In genomic region chr5:135794859-135795181, GRCm38 (mm10) we compare ENCODE assay signal across 9 mouse cellular contexts. TPM values are rescaled to one million over a fixed set of nuclear protein-coding genes. Genes with fewer than 3 reads are reported as not detected.
A peak's percentile ranks its signal among the peaks of the same experiment; 100 is the strongest.
DNase-seq lines count a peak whose midpoint lies in the region; ATAC-seq and TF ChIP-seq lines count a peak whose summit lies in the region.
"Had no signal": no experiment of that assay in that cellular context is flagged by ENCODE, and none has a peak within 500 bp of the region (broad histone marks: within the 10 kb centered on the region; RNA-seq: fewer than 3 reads in every experiment).

No protein-coding gene starts in this region.

- dilution Hi-C loops in CH12.LX (cut with MboI; ENCODE audit: extremely low pct_ligation_motif_present, extremely low pct_unique_long_range_greater_than_20kb, low sequenced_read_pairs) = no loop called here

- no peak for TF ChIP-seq EP300 in CH12.LX (IDR thresholded peaks at IDR 0.05; ENCODE audit: low read length)
- TF ChIP-seq EP300 in liver, postnatal 0 days (IDR thresholded peaks at IDR 0.05; ENCODE audit: low read depth) = no peak

- peak overlapping the region; percentile 81 for H3K27ac ChIP-seq in heart, embryonic 10.5 days
- H3K27ac ChIP-seq in CH12.LX (ENCODE audit: insufficient read depth, low read depth) = peak overlapping the region; percentile 72; the same call in 1 of the 2 replicates
- H3K27ac ChIP-seq in hindbrain, embryonic 11.5 days (ENCODE audit: low read depth, low read length) = peak overlapping the region; percentile 86
- H3K27ac ChIP-seq in liver, postnatal 0 days (ENCODE audit: low read depth) = no peak overlapping the region

- no peak for TF ChIP-seq RAD21 in CH12.LX (IDR thresholded peaks at IDR 0.05; ENCODE audit: low read depth, low read length)

- no peaks in the 10 kb centered on the region for H3K27me3 ChIP-seq in heart, embryonic 10.5 days (ENCODE audit: insufficient read depth, poor library complexity, severe bottlenecking)
- H3K27me3 ChIP-seq in CH12.LX (replicated peaks) = peaks cover 20% of the 10 kb centered on the region
- no peaks in the 10 kb centered on the region for H3K27me3 ChIP-seq in hindbrain, embryonic 11.5 days (ENCODE audit: control insufficient read depth, insufficient read depth, low read length)
- H3K27me3 ChIP-seq in liver, postnatal 0 days (ENCODE audit: insufficient read depth, low read length) = no peaks in the 10 kb centered on the region

- H3K4me2 ChIP-seq in CH12.LX (ENCODE audit: insufficient read depth, low read depth, poor library complexity, severe bottlenecking) = peak overlapping the region; percentile 62
- H3K4me2 ChIP-seq in hindbrain, embryonic 11.5 days (replicated peaks; ENCODE audit: low read depth, low read length) = 0 out of 2 replicates have a peak overlapping the region, but pooled peaks have one; percentile 31
- peak overlapping the region; percentile 60 for H3K4me2 ChIP-seq in liver, postnatal 0 days (ENCODE audit: low read depth, low read length)

- intact Hi-C loops in heart, postnatal 25 days (cut with DNase I) = loop anchor here (1.0 kb wide), 1 partner anchor 60 kb away; no protein-coding TSS in a partner anchor
- intact Hi-C loops in left cerebral cortex, postnatal 10 days (cut with DNase I) = loop anchor here (2.0 kb wide), 1 partner anchor 60 kb away; no protein-coding TSS in a partner anchor

- no peaks in the 10 kb centered on the region for H3K79me2 ChIP-seq in CH12.LX (replicated peaks; ENCODE audit: control insufficient read depth, extremely low read depth, insufficient read depth, poor library complexity, severe bottlenecking)

- TF ChIP-seq POLR2A in CH12.LX (IDR thresholded peaks at IDR 0.05; ENCODE audit: low read depth, low read length) = no peak

- no peak for DNase-seq in heart, embryonic 10.5 days (ENCODE audit: low spot score)
- no peak for DNase-seq in heart, postnatal 25 days (ENCODE audit: low spot score)
- no peak for DNase-seq in CH12.LX (ENCODE audit: extremely low read depth)
- DNase-seq in hindbrain, embryonic 11.5 days (ENCODE audit: low spot score) = no peak
- DNase-seq in liver, postnatal 0 days = no peak
- DNase-seq in ovary, postnatal 10 days (ENCODE audit: low spot score) = no peak
- DNase-seq in left cerebral cortex, postnatal 10 days (ENCODE audit: extremely low spot score in 1 of 2, low spot score in 2 of 2) = no peak
- no peak for DNase-seq in kidney, postnatal 14 days

- no peak; the same call in 1 of the 2 replicates for ATAC-seq in hindbrain, embryonic 11.5 days (ENCODE audit: low FRiP score)
- ATAC-seq in liver, postnatal 0 days = no peak

- no peak overlapping the region; the same call in 1 of the 2 replicates for H3K9ac ChIP-seq in CH12.LX (ENCODE audit: insufficient read depth, low read depth)
- H3K9ac ChIP-seq in hindbrain, embryonic 11.5 days (ENCODE audit: low read depth, low read length) = peak overlapping the region; percentile 45; the same call in 1 of the 2 replicates
- peak overlapping the region; percentile 23; the same call in 1 of the 2 replicates for H3K9ac ChIP-seq in liver, postnatal 0 days (replicated peaks)

- in situ Hi-C loops in CH12.LX (cut with MboI; ENCODE audit: low pct_ligation_motif_present, low pct_unique_long_range_greater_than_20kb, low sequenced_read_pairs) = loop anchor here (5.0 kb wide), 1 partner anchor 52 kb away; no protein-coding TSS in a partner anchor

- H3K4me3 ChIP-seq in heart, embryonic 10.5 days = peak overlapping the region; percentile 52
- peak overlapping the region in 2 of 3 experiments; percentile 34 to 47 for H3K4me3 ChIP-seq in CH12.LX (replicated peaks in 1 of 3; ENCODE audit: low read depth in 2 of 3, low read length in 2 of 3, poor library complexity in 1 of 3)
- no peak overlapping the region for H3K4me3 ChIP-seq in hindbrain, embryonic 11.5 days (ENCODE audit: low read depth, low read length)
- peak overlapping the region; percentile 21; the same call in 1 of the 2 replicates for H3K4me3 ChIP-seq in liver, postnatal 0 days (ENCODE audit: low read depth, low read length)

- 12% methylated on average over 5 of the region's 5 CpGs for WGBS in heart, embryonic 10.5 days
- WGBS in hindbrain, embryonic 11.5 days = 10% methylated on average over 5 of the region's 5 CpGs
- WGBS in liver, postnatal 0 days (ENCODE audit: insufficient replicate concordance) = 17% methylated on average over 5 of the region's 5 CpGs

- H3K9me3 ChIP-seq in heart, embryonic 10.5 days = no peaks in the 10 kb centered on the region
- no peaks in the 10 kb centered on the region for H3K9me3 ChIP-seq in CH12.LX (replicated peaks; ENCODE audit: low read length)
- H3K9me3 ChIP-seq in hindbrain, embryonic 11.5 days (ENCODE audit: control insufficient read depth, low read length) = no peaks in the 10 kb centered on the region
- H3K9me3 ChIP-seq in liver, postnatal 0 days (ENCODE audit: low read length) = no peaks in the 10 kb centered on the region

- no peak for TF ChIP-seq CTCF in CH12.LX (conservative IDR thresholded peaks at IDR 0.05 in 1 of 2, IDR thresholded peaks at IDR 0.05 in 1 of 2; ENCODE audit: low read depth in 2 of 2, low read length in 2 of 2)
- TF ChIP-seq CTCF in liver, postnatal 0 days (IDR thresholded peaks at IDR 0.05; ENCODE audit: low read depth) = no peak

- H3K36me3 ChIP-seq in heart, embryonic 10.5 days = peaks cover 25% of the 10 kb centered on the region
- H3K36me3 ChIP-seq in CH12.LX (replicated peaks in 1 of 2; ENCODE audit: control insufficient read depth in 1 of 2, insufficient read depth in 1 of 2, low read length in 1 of 2) = peaks cover 21 to 27% of the 10 kb centered on the region in 2 experiments
- peaks cover 4% of the 10 kb centered on the region for H3K36me3 ChIP-seq in hindbrain, embryonic 11.5 days (ENCODE audit: control insufficient read depth, insufficient read depth, low read length)
- peaks cover 18% of the 10 kb centered on the region for H3K36me3 ChIP-seq in liver, postnatal 0 days (replicated peaks; ENCODE audit: insufficient read depth, low read length)

- H3K4me1 ChIP-seq in heart, embryonic 10.5 days = peaks cover 13% of the 10 kb centered on the region
- peaks cover 4 to 24% of the 10 kb centered on the region in 2 experiments for H3K4me1 ChIP-seq in CH12.LX (ENCODE audit: control insufficient read depth in 1 of 2, insufficient read depth in 2 of 2)
- H3K4me1 ChIP-seq in hindbrain, embryonic 11.5 days (replicated peaks; ENCODE audit: control insufficient read depth, insufficient read depth, low read length) = peaks cover 7% of the 10 kb centered on the region; the same call in 1 of the 2 replicates
- no peaks in the 10 kb centered on the region for H3K4me1 ChIP-seq in liver, postnatal 0 days (ENCODE audit: insufficient read depth)

TF ChIP-seq in CH12.LX, 34 proteins besides CTCF, POLR2A, EP300 and RAD21:
- TF ChIP-seq GABPA (IDR thresholded peaks at IDR 0.05; ENCODE audit: insufficient replicate concordance, low read depth, low read length) = no peak
- no peak for TF ChIP-seq PAX5 (IDR thresholded peaks at IDR 0.05; ENCODE audit: low read length)
- no peak for TF ChIP-seq MAFK (IDR thresholded peaks at IDR 0.05; ENCODE audit: insufficient replicate concordance, low read length)
- TF ChIP-seq MAZ (IDR thresholded peaks at IDR 0.05; ENCODE audit: low read depth, low read length) = no peak
- no peak for TF ChIP-seq CHD1 (IDR thresholded peaks at IDR 0.05; ENCODE audit: low read depth, low read length)
- no peak for TF ChIP-seq HCFC1 (IDR thresholded peaks at IDR 0.05; ENCODE audit: low read depth, low read length)
- no peak for TF ChIP-seq RCOR1 (conservative IDR thresholded peaks at IDR 0.05; ENCODE audit: low read depth, low read length)
- no peak for TF ChIP-seq CHD2 (IDR thresholded peaks at IDR 0.05; ENCODE audit: low read length)
- TF ChIP-seq IRF4 (IDR thresholded peaks at IDR 0.05; ENCODE audit: low read depth, low read length) = no peak
- no peak for TF ChIP-seq MEF2A (IDR thresholded peaks at IDR 0.05; ENCODE audit: borderline replicate concordance, low read depth, low read length)
- no peak for TF ChIP-seq UBTF (IDR thresholded peaks at IDR 0.05; ENCODE audit: low read depth, low read length)

RNA-seq across cellular contexts. Expression of gene Srrm3, which starts 11.9 kb away (rescaled TPM):
- 0.26 TPM in 1 of 2 replicates, not detected in the other for polyA plus RNA-seq in heart, embryonic 10.5 days (2016; fragmentation: Nextera tagmentation; extraction: Ambion mirVana)
- not detected for total RNA-seq in heart, postnatal 25 days (2021)
- not detected in 2 replicates for total RNA-seq in CH12.LX (2012; rRNA removed)
- total RNA-seq in CH12.LX (2014; rRNA removed) = not detected in 2 replicates
- not detected in 2 replicates for polyA plus RNA-seq in CH12.LX (2012; ENCODE audit: insufficient read length, low read depth)
- 33.2 and 39.8 TPM in 2 replicates for polyA plus RNA-seq in hindbrain, embryonic 11.5 days (2014; fragmentation: Nextera tagmentation; extraction: Ambion mirVana)
- polyA plus RNA-seq in liver, postnatal 0 days (2015; fragmentation: Nextera tagmentation; extraction: Ambion mirVana) = not detected in 2 replicates
- 10 to 100 TPM; 73.7 to 79.8 TPM for total RNA-seq in left cerebral cortex, postnatal 10 days (2021)

RNA-seq across cellular contexts. Expression of gene Mdh2, which starts 16.5 kb away (rescaled TPM):
- polyA plus RNA-seq in heart, embryonic 10.5 days (2016; fragmentation: Nextera tagmentation; extraction: Ambion mirVana) = 856 and 984 TPM in 2 replicates
- total RNA-seq in heart, postnatal 25 days (2021) = 1,000 to 10,000 TPM; 1,992 to 2,010 TPM
- 152 and 163 TPM in 2 replicates for total RNA-seq in CH12.LX (2012; rRNA removed)
- 119 and 133 TPM in 2 replicates for total RNA-seq in CH12.LX (2014; rRNA removed)
- polyA plus RNA-seq in CH12.LX (2012; ENCODE audit: insufficient read length, low read depth) = 489 and 569 TPM in 2 replicates
- polyA plus RNA-seq in hindbrain, embryonic 11.5 days (2014; fragmentation: Nextera tagmentation; extraction: Ambion mirVana) = 620 and 621 TPM in 2 replicates
- polyA plus RNA-seq in liver, postnatal 0 days (2015; fragmentation: Nextera tagmentation; extraction: Ambion mirVana) = 296 and 319 TPM in 2 replicates
- total RNA-seq in left cerebral cortex, postnatal 10 days (2021) = 100 to 1,000 TPM; 476 to 478 TPM

RNA-seq across cellular contexts. Expression of gene Styxl1, which starts 16.6 kb away (rescaled TPM):
- 0.14 TPM in 2 replicates for polyA plus RNA-seq in heart, embryonic 10.5 days (2016; fragmentation: Nextera tagmentation; extraction: Ambion mirVana)
- total RNA-seq in heart, postnatal 25 days (2021) = not detected
- total RNA-seq in CH12.LX (2012; rRNA removed) = not detected in 2 replicates
- not detected in 2 replicates for total RNA-seq in CH12.LX (2014; rRNA removed)
- not detected in 2 replicates for polyA plus RNA-seq in CH12.LX (2012; ENCODE audit: insufficient read length, low read depth)
- 0.36 and 0.54 TPM in 2 replicates for polyA plus RNA-seq in hindbrain, embryonic 11.5 days (2014; fragmentation: Nextera tagmentation; extraction: Ambion mirVana)
- polyA plus RNA-seq in liver, postnatal 0 days (2015; fragmentation: Nextera tagmentation; extraction: Ambion mirVana) = 0.46 and 0.49 TPM in 2 replicates
- total RNA-seq in left cerebral cortex, postnatal 10 days (2021) = not detected
- total RNA-seq: left cerebral cortex, postnatal 25 days had no signal

RNA-seq across cellular contexts. Expression of gene Tmem120a, which starts 50.6 kb away (rescaled TPM):
- 36.2 and 45.5 TPM in 2 replicates for polyA plus RNA-seq in heart, embryonic 10.5 days (2016; fragmentation: Nextera tagmentation; extraction: Ambion mirVana)
- total RNA-seq in heart, postnatal 25 days (2021) = 10 to 100 TPM; 11.8 to 13.3 TPM
- total RNA-seq in CH12.LX (2012; rRNA removed) = 21.4 and 22.2 TPM in 2 replicates
- 9.1 and 12.0 TPM in 2 replicates for total RNA-seq in CH12.LX (2014; rRNA removed)
- 27.1 and 27.7 TPM in 2 replicates for polyA plus RNA-seq in CH12.LX (2012; ENCODE audit: insufficient read length, low read depth)
- 62.5 and 70.0 TPM in 2 replicates for polyA plus RNA-seq in hindbrain, embryonic 11.5 days (2014; fragmentation: Nextera tagmentation; extraction: Ambion mirVana)
- polyA plus RNA-seq in liver, postnatal 0 days (2015; fragmentation: Nextera tagmentation; extraction: Ambion mirVana) = 80.8 and 82.7 TPM in 2 replicates
- total RNA-seq in left cerebral cortex, postnatal 10 days (2021) = 10 to 100 TPM; 20.7 to 22.0 TPM

Comparison
In these comparisons a context has a peak if more than half of its experiments do, and no peak if none do; other contexts are left out.
1. RNA of gene Srrm3, which starts 11.9 kb away (polyA plus RNA-seq): 33.2 to 39.8 TPM in hindbrain, embryonic 11.5 days; 0.26 TPM in heart, embryonic 10.5 days, not detected in CH12.LX and not detected in liver, postnatal 0 days; every median in the first group is over 10 times any median in the second.
2. Peak in every context shown above with its lines, with median percentiles within 50 percentile points of each other: H3K4me2 ChIP-seq.